Mouse (Mus musculus): ENCODE results near the gene Gm20388. TPM values are rescaled to one million over a fixed set of nuclear protein-coding genes. Genes with fewer than 3 reads are reported as not detected.
A peak's percentile ranks its signal among the peaks of the same experiment; 100 is the strongest.
"Not testable (repeated sequence)": the region's sequence is repeated elsewhere in the genome, so short reads cannot be mapped to it uniquely, and the experiment has no call there.

The Gm20388 gene
- total RNA-seq, 1 experiment from 2014 or later, result 35.7 TPM

DNA sequence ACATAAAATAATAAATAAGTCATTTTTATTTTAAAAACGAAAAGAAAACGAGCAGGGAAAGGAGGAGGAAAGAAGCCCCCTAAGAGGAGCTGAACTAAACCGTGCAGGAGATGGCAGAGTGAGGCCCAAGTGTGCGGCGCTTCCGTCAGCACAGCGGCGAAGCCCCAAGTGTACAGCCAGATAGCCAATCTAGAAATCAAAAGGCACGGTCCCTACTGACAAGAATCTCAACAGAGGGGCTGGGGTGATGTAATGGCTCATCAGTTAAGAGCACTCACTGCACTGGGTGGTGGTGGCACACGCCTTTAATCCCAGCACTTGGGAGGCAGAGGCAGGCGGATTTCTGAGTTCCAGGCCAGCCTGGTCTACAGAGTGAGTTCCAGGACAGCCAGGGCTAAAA lies 3126.8 kb downstream of the Gm20388 start:
- no peak for ATAC-seq (replicated peaks; ENCODE audit: low read depth, poor library complexity, severe bottlenecking)

DNA sequence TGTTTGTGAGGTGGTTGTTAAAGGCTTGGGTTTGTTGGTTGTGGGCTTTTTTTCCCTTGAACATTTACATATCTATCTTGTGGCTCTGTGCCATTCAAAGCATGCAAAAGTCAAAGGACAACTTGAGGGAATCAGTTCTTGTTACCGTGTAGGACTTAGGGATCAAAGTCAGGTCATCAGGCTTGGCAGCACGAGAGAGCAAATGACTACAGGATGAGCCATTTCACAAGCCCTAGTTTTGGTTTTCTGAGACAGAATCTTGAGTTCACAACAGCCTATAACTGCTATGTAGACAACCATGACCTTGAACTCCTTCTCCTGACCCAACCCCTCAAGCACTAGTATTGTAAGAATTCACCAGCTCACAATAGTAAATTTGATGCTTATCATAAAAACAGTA lies 3127.7 kb downstream of the Gm20388 start:
- no peak for ATAC-seq (replicated peaks; ENCODE audit: low read depth, poor library complexity, severe bottlenecking)

DNA sequence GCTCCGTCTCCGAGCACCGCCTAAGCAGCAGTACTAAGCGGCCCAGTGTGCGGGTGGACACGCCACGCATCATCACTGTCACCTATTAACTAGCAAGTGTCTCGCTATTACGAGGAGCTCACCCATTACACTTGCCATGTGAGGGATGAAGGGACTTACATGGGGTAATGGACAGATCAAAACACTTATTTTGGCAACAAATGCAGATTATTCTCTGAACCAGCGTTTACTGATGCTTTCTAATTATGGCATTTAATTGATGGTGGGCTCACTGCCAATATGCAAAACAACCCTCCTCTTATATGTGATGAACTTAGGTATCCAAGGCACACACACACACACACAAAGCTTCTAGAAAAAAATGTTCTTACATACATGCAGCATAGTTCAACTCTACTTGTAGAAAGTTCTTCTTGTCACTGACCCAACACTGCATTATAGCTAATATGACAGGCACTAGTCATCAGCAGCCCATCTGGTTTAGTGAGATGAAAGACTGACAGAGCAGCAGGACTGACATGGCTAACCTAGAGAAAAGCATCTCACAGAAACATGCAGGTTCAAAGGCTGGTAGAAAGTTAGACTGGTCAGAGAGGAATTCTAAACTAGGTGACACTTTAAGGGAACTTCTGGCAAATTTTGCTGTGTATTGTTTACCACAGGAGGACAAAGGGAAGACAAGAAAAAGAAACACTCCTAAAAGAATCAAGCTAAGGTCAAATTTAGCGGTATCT lies 3128.9 kb downstream of the Gm20388 start:
- ATAC-seq (replicated peaks; ENCODE audit: low read depth, poor library complexity, severe bottlenecking), result no peak

DNA sequence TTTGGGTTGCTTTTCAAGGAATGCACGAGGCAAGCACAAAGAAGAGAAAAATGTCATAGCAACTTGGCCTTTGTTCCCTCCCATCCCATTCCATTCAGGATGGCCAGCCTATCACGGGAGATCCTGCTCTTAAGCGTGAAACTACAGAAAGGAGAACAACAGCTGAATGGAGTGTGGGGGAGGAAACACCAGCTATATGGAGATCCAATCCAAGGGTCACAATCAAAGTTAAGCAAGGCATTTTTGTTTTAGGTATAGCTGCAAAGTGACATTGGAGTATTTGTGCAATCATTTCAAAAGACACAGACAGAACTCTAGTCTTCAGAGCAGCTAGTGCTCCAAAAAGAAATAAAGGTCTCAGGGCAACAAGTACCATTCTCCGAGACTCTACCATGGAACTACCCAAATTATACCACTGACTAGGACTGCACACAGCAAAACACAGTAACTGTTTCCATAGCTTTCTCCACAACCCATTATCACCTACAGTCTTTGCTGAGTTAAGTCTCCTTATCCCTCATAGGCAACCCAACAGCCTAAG lies 3129.5 kb downstream of the Gm20388 start:
- ATAC-seq (replicated peaks; ENCODE audit: low read depth, poor library complexity, severe bottlenecking), result no peak

DNA sequence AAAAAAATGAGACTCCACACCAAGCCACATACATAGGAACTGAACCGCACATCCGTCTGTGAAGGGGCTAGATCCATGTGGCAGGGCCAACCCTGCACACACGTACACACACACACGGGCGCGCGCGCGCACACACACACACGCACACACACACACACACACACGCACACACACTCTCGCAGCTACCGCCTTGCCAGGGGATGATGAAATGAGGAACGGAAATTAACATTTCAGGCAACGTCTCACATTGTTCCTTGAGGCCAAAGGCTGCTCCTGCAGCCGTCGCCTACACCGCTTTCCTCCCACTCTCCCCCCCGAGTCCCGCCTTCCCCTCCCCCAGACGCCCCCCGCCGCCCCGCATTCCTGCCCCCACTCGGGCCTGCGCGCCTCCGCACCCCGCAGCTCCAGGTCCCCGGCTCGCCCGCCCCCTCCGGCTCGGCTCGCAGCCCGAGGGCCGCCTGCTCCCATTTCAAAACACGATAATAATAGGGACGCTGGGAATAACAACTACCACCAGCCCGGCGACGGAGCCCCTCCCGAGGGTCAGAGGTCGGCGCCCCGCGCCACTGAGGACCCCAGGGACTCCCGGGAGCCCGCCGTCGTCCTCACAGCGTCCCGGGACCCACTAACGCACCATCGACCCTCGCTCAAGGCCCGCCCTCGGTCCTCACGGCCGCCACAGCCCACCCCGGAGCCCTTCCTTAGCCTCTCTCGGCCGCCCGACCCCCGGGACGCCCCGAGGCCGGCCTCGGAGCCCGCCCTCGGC lies 3130.6 kb downstream of the Gm20388 start:
- ATAC-seq (replicated peaks; ENCODE audit: low read depth, poor library complexity, severe bottlenecking), result peak; percentile 23; the same call in 1 of the 2 replicates

DNA sequence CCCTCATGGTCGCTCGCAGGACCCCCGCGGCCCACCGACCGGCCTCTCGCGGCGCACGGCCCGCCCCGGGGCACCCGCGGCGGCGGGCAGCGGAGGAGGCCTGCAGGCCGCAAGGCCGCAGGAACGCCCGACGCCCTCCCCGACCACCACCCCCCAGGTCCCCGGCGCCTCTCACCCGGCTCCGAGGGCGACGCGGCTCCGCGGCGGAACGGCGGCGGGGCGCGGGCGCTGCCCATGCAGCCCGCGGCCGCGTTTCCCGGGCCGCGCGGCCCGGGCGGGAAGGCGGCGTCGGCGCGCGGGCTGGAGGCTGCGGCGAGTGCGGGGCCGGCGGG lies 3131.1 kb downstream of the Gm20388 start:
- ATAC-seq (replicated peaks; ENCODE audit: low read depth, poor library complexity, severe bottlenecking), result no peak

DNA sequence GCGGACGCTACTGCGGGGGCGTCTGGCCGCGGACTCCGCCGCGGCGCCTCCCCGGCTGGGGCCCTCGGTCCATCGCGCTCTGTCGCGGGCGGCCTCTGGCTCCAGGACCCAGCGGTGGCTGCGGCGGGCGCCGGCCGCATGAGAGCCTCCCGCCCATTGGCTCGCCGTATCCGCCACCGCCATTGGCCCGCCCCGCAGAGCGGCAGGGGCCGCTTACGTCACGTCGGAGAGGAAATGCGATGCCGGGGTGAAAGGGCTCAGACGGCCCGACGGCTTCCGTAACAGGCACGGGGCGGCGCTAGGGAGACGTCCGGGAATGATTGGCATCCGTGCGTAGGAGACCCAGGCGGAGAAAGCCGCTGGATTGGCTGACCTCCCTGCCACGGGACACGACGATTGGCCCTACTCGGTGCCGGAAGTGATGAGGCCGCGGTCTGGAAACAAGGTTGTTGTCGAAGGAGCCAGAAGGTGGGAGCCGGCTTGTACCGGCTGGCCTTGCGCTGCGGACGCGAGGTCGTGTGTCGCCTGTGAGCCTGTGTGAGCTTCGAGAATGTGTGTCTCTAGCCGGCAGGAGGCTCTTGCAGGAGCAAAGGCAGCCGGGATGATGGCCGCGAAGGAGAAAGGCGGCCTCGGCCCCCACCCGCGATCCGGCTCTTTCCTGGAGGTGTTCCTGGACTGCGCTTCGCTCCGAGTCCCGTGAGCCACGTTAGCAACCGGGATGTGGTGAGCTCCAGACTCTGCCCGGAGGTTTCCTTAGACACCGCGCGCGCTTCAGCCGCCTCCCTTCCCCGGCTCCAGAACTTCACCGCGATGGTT lies 3131.7 kb downstream of the Gm20388 start, which contains the start of gene Ankrd11:
Gene Ankrd11, minus strand, starts transcription at position 120 of the 816 bp plus-strand sequence.
- ATAC-seq (replicated peaks; ENCODE audit: low read depth, poor library complexity, severe bottlenecking), result peak; percentile 91

DNA sequence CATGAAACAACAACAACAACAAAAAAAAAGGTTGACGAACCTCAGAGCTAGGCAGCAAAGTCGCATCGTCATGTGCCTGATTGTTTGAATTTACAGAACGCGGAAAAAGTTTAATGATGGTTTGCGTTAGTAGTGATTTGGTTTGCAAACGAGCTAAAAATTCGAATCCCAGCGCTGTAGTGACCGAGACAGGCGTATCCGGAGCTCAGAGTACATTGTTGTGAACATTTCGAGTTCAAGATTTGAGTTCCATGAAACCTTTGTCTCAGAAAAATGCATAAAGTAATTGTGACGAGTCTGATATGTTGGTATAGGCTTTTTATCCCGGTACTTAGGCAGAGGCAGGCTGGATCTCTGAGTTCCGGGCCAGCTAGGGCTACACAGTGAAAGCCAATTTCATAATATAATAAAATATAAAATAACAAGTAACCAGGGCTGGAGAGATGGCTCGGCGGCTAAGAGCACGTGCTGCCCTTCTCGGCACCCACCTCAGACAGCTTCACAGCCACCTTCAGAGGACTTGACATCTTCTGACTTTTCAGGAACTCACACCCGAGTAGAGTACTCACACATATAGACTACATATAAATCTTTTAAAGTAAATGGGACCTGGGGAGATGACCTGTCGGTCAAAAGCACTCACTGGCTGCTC lies 3132.5 kb downstream of the Gm20388 start:
- no peak for ATAC-seq (replicated peaks; ENCODE audit: low read depth, poor library complexity, severe bottlenecking)

DNA sequence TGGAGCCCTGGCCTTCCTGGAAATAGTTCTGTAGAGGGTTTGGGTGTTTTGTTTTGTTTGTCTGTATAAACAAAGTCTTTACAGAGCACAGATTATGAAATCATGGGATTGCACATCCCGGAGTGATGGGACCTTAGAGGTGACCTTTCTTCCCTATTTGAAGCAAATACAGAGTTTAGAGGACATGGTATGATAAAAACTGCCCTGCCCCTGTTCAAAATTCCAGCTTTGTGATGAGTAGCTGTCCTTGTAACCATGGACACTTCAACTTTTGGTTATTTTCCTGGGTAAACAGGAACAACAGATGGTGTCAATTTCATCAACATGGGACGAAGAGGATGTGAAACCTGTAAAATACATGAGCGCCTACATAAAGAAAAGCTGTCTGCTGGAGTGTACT lies 3133.3 kb downstream of the Gm20388 start:
- ATAC-seq (replicated peaks; ENCODE audit: low read depth, poor library complexity, severe bottlenecking), result peak; percentile 7; the same call in 1 of the 2 replicates

DNA sequence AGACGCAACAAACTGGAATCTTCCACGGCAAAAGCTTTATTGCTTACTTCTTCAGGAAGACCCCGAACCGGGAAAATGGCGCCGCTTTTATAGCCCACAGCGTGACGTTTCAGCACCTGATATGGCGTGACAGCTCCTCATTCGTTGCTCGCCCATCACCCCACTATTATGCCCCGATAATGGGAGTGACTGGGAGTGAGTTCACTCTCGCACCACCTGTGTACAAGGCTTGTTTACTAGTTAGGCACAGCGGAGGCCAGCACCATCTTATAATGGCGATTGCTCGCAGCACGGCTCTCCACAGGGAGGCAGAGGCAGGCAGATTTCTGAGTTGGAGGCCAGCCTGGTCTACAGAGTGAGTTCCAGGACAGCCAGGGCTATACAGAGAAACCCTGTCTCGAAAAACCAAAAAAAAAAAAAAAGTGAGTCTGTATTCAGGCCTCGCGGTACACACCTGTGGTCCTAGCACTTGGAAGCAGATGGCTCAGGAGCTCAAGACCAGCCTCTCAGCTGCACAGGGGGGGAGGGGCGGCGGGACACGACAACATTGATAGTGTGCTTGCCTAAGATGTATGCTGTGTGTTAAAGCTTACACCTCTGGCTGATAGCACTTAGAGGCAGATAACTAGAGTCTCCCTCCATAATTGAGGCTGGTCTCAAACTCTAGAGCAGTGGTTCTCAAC lies 3134.2 kb downstream of the Gm20388 start:
- not testable (repeated sequence) for ATAC-seq (replicated peaks; ENCODE audit: low read depth, poor library complexity, severe bottlenecking)

DNA sequence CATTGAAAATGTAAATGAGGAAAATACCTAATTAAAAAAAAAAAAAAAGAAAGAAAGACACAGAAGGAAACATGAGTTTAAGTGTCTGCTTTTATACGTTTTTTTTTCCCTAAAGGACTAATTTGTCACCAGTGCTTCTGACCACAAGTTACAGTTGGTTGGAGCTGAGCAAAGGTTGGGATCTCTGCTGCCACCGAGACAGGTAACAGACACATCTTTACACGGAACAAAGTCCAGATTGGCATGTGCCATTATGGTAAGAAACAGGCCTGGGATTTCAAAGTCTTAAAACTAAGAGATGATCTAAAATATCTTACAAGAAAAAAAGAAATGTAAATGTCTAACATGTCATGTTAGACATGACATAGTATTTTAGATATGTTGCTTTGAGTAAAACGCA lies 3136.1 kb downstream of the Gm20388 start:
- no peak for ATAC-seq (replicated peaks; ENCODE audit: low read depth, poor library complexity, severe bottlenecking)

DNA sequence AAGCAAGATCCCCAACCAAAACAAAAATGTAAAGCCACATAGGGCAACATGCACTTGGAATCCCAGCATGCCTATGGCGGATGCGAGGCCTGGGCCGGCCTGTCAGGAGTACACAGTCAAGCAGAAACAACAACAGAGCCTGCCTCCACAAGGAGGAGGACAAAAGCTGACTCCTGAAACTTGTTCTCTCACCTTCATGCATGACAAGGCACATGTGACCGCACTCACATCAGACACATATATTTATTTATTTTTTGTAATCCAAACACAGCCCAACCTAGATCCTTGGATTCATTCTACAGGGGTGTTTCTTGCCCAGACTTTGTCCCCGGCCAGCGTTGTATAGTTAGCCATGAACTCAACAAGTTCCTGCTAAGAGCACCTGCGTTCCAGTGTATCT lies 3137.2 kb downstream of the Gm20388 start:
- ATAC-seq (replicated peaks; ENCODE audit: low read depth, poor library complexity, severe bottlenecking), result no peak

DNA sequence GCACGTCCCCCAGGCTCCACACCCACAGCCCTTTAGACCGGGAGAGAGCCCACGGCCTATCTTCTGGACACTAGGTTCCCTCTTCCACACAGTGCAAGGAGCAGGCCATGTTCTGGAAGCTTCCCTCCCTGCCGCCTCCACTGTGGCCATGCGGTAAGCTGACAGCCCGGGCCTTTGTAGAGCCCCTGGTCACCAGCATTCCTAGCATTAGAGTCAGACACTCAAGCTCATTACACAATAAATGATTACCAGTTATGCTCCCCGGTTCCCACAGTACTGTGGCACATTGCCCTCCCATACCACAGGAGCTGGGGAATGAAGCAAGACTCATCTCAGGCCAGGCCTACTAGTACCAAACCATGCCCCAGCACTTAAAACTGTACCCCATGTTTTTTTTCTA lies 3137.8 kb downstream of the Gm20388 start:
- no peak for ATAC-seq (replicated peaks; ENCODE audit: low read depth, poor library complexity, severe bottlenecking)

DNA sequence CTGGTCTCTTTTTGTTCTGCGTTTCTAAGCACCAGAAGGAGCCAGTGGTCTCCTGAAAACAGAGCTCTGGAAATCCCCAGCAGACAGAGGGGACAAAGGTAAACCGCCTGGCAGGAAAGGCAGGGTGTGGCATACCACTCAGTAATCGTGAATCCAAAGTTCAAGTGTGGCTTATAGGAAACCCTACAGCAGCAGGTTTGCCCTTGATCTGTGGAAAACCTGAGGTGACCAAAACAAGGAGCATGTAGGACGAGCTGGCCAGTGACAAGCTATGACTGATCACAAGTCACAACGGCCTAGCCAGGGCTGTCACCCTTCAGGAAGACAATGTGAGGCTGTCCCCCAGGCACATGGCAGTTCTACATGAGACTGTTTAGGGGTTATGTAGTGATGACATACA lies 3140.8 kb downstream of the Gm20388 start:
- ATAC-seq (replicated peaks; ENCODE audit: low read depth, poor library complexity, severe bottlenecking), result no peak

DNA sequence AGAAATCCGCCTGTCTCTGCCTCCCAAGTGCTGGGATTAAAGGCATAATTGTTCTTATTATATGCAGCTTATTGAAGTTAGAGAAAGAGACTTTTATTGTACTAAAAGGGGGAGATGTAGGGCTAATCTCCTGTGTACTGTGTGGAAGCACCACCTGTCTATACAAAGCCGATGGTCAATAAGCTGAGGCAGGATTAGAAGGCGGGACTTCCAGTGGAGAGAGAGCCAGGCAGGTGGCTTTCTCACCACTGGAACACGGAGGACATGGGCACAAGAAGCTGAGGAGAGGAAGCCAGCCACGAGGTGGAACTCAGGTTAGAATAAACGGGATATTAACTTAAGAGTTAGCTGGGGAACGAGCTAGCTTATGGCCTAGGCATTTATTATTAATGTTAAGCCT lies 3152.1 kb downstream of the Gm20388 start, which contains the start of gene Spg7:
Gene Spg7, plus strand, starts transcription at position 222 of the 400 bp plus-strand sequence.
- no peak for ATAC-seq (replicated peaks; ENCODE audit: low read depth, poor library complexity, severe bottlenecking)

DNA sequence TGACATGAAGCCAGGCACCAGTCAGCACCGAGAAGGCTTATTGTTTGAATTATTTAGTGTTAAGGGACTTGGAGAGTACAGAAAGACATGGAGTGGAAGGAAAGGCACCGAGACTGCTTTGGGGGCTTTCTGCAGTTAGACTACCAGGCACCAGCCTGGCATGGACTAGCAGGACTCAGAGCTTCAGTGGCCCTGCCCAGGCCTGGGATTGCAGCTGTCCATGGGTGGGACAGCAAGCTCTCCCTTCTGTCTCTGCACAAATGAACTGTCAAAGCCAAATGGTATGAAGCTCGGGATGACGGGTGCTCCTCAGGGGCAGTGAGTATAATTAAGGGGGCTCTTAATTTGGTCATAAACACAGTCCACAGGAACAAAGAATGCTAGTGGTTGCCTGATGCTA lies 3153.4 kb downstream of the Gm20388 start:
- no peak for ATAC-seq (replicated peaks; ENCODE audit: low read depth, poor library complexity, severe bottlenecking)

DNA sequence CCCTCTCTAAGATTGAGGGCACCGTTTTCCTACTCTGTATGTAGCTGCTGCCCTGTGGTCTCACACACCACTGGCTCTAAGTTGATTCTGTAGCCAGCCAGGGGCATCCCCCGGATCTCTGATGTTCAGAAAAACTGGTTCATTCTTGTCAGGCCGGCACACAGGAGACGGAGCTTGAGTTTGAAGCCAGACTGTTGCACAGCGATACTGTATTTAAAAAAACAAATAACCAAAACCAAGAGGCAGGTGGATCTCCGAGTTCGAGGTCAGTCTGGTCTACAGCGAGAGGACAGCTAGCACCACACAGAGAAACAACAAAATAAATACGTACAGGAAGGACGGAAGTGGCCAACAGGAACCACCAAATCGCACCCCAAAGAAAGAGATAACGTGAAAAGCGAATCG lies 3154.2 kb downstream of the Gm20388 start:
- ATAC-seq (replicated peaks; ENCODE audit: low read depth, poor library complexity, severe bottlenecking), result peak; percentile 62

DNA sequence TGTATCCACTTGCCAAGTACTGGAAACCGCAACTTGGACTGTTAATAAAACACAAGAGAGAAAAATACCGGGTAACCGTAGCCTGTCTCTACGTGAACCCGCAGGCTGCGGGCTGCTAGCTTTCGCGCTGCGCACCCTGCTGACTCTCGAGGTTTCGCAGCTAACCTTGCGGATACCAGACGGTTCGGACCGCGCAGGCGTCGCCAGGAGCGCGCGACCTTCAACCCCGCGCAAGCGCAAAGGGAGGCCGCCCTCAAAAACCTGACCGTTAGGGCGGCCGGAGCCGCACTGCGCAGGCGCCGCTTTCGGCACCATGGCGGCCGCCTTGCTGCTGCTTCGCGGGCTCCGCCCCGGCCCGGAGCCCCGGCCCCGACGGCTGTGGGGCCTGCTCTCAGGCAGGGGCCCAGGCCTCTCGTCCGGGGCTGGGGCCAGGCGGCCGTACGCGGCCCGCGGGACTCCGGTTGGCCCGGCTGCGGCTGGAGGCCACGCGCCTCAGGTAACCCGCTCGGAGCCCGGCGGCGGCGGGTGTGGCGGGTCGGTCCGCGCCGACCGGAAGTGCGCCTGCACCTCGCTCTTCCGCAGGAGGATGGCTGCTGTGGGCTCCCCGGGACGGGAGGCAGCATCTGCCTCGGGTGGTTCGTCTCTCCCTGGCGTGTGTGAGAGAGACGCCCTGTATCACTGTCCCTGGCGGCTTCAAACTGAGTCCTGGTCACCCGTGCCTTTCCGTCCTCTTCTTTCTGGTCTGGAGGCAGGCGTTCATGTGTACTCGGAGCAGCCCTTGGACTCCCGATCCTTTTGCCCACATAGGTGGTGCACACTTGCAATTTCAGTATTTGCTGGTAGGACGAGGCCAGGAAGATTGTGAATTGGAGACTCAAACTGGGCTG lies 3154.8 kb downstream of the Gm20388 start:
- peak; percentile 87 for ATAC-seq (replicated peaks; ENCODE audit: low read depth, poor library complexity, severe bottlenecking)

Data from common myeloid progenitor, adult 5-6 weeks (primary cell).